Mouse (Mus musculus) limb, embryonic 14.5 days (tissue): Measurements from ENCODE around the gene Zbtb38. TPM values are rescaled to one million over a fixed set of nuclear protein-coding genes. Genes with fewer than 3 reads are reported as not detected.
"Not testable (repeated sequence)": the region's sequence is repeated elsewhere in the genome, so short reads cannot be mapped to it uniquely, and the experiment has no call there.

Source experiments
- ATAC-seq: fragments of 200-750 bp; cut with Nextera tagmentation; 2 replicates; pipeline ENCODE4 v1.8.0; 2017; ENCODE audit warnings: low read depth, moderate number of reproducible peaks, moderate TSS enrichment; ENCODE audit not compliant: low FRiP score
- DNase-seq: peaks from one replicate; pipeline ENCODE4 v3.0.0-alpha.2; 2015; ENCODE audit warnings: low spot score
- H3K27ac ChIP-seq: fragments of 300-500 bp; sonication (generic); replicated peaks from 2 replicates; pipeline ENCODE4 v1.5.1; 2014; ENCODE audit warnings: low read depth, mild to moderate bottlenecking, low read length, moderate library complexity, mixed read lengths
- H3K27me3 ChIP-seq: fragments of 300-500 bp; sonication (generic); 2 replicates; pipeline ENCODE4 v1.6.1; 2014; ENCODE audit warnings: low read length, mixed read lengths; ENCODE audit not compliant: control insufficient read depth, insufficient read depth
- H3K36me3 ChIP-seq: fragments of 300-500 bp; sonication (generic); 2 replicates; pipeline ENCODE4 v1.6.1; 2014; ENCODE audit warnings: mild to moderate bottlenecking, low read length, moderate library complexity, mixed read lengths; ENCODE audit not compliant: control insufficient read depth, insufficient read depth
- H3K4me1 ChIP-seq: fragments of 300-500 bp; sonication (generic); 2 replicates; pipeline ENCODE4 v1.6.1; 2014; ENCODE audit warnings: antibody characterized with exemption, low read length, mixed read lengths; ENCODE audit not compliant: control insufficient read depth, insufficient read depth
- H3K4me2 ChIP-seq: fragments of 300-500 bp; sonication (generic); replicated peaks from 2 replicates; pipeline ENCODE4 v1.6.1; 2014; ENCODE audit warnings: low read depth, mild to moderate bottlenecking, low read length, moderate library complexity; ENCODE audit not compliant: severe bottlenecking
- H3K4me3 ChIP-seq: fragments of 300-500 bp; sonication (generic); replicated peaks from 2 replicates; pipeline ENCODE4 v1.5.1; 2014; ENCODE audit warnings: low read length
- H3K9ac ChIP-seq: fragments of 300-500 bp; sonication (generic); 2 replicates; pipeline ENCODE4 v1.6.1; 2014; ENCODE audit warnings: mild to moderate bottlenecking, low read depth, low read length, moderate library complexity; ENCODE audit not compliant: severe bottlenecking
- H3K9me3 ChIP-seq: fragments of 300-500 bp; sonication (generic); 2 replicates; pipeline ENCODE4 v1.6.1; 2016; ENCODE audit warnings: low read length; ENCODE audit not compliant: control insufficient read depth
- POLR2A ChIP-seq: fragments of 200-500 bp; IDR thresholded peaks from 2 replicates; pipeline ENCODE4 v1.8.0; 2012; ENCODE audit warnings: inconsistent platforms, mild to moderate bottlenecking, moderate library complexity, borderline replicate concordance; ENCODE audit not compliant: insufficient read depth, insufficient read length; ENCODE audit errors: extremely low read depth
- WGBS: fragments of 180-500 bp; shearing (Covaris S2); extraction: QIAGEN DNeasy Blood & Tissue Kit; methylation state at CpG from one replicate; pipeline ENCODE4 v1.1.7; 2014; 5-methylcytosine and 5-hydroxymethylcytosine counted together
- polyA plus RNA-seq, 2 experiments: library from polyadenylated mRNA; depleted of rRNA in 1 of 2; stranded (reverse) in 1 of 2; unstranded in 1 of 2; fragments of >200 nt; fragmentation: Nextera tagmentation in 1 of 2; extraction: Ambion mirVana in 1 of 2; gene quantifications; 2 replicates each; pipeline versions ENCODE4 v1.2.1 to v1.2.3; 2012 to 2014

Gene Zbtb38
- polyA plus RNA-seq, 2 experiments: 2.8 to 14.9 TPM

- no peak for ATAC-seq
- DNase-seq: no peak
- H3K9ac ChIP-seq: no peak overlapping the region
These were observed 105.8 kb downstream of the Zbtb38 start for GRCm38 (mm10) chr9:96646668-96647295.

GRCm38 (mm10) chr9:96644840-96645239, 107.8 kb downstream of the Zbtb38 start:
- Histone ChIP-seq H3K4me1 (no peaks in the 10 kb centered on the region), H3K27me3 (no peaks in the 10 kb centered on the region), H3K27ac (no peak overlapping the region), H3K9ac (no peak overlapping the region), H3K9me3 (no peaks in the 10 kb centered on the region; the same call in 1 of the 2 replicates), H3K4me2 (no peak overlapping the region), H3K36me3 (no peaks in the 10 kb centered on the region), H3K4me3 (no peak overlapping the region)
- no peak for ATAC-seq
- no peak for TF ChIP-seq POLR2A
- WGBS: 88% methylated on average over 2 of the region's 2 CpGs
- no peak for DNase-seq

More at GRCm38 (mm10) chr9:96646668-96647295, 105.8 kb downstream of the Zbtb38 start:
- Histone ChIP-seq H3K27ac (no peak overlapping the region), H3K9me3 (no peaks in the 10 kb centered on the region; the same call in 1 of the 2 replicates), H3K27me3 (no peaks in the 10 kb centered on the region), H3K36me3 (no peaks in the 10 kb centered on the region), H3K4me1 (no peaks in the 10 kb centered on the region), H3K4me2 (no peak overlapping the region), H3K4me3 (no peak overlapping the region)
- WGBS: 70% methylated on average over 2 of the region's 2 CpGs
- no peak for TF ChIP-seq POLR2A

GRCm38 (mm10) chr9:96644002-96644401, 108.6 kb downstream of the Zbtb38 start:
- H3K27ac ChIP-seq, H3K4me1 ChIP-seq, H3K9me3 ChIP-seq, H3K27me3 ChIP-seq, H3K9ac ChIP-seq, DNase-seq, H3K4me2 ChIP-seq, H3K4me3 ChIP-seq, ATAC-seq, H3K36me3 ChIP-seq: not testable (repeated sequence)
- 94% methylated on average over 3 of the region's 3 CpGs for WGBS

- H3K4me3 ChIP-seq: no peak overlapping the region
- H3K9ac ChIP-seq: no peak overlapping the region
- H3K9me3 ChIP-seq: no peaks in the 10 kb centered on the region; the same call in 1 of the 2 replicates
- H3K4me1 ChIP-seq: no peaks in the 10 kb centered on the region
- no peak for TF ChIP-seq POLR2A
- H3K36me3 ChIP-seq: no peaks in the 10 kb centered on the region
- no peak for ATAC-seq
- DNase-seq: no peak
- 81% methylated on average over 7 of the region's 7 CpGs for WGBS
- no peaks in the 10 kb centered on the region for H3K27me3 ChIP-seq
- H3K27ac ChIP-seq: no peak overlapping the region
- H3K4me2 ChIP-seq: no peak overlapping the region
These were observed 113.2 kb downstream of the Zbtb38 start for GRCm38 (mm10) chr9:96639451-96639850.

- no peak overlapping the region for H3K27ac ChIP-seq
- H3K4me2 ChIP-seq: no peak overlapping the region
- no peak overlapping the region for H3K4me3 ChIP-seq
- H3K27me3 ChIP-seq: no peaks in the 10 kb centered on the region
- 69% methylated on average over 7 of the region's 7 CpGs for WGBS
- TF ChIP-seq POLR2A: no peak
- no peak for DNase-seq
- H3K9ac ChIP-seq: no peak overlapping the region
- H3K36me3 ChIP-seq: no peaks in the 10 kb centered on the region
- H3K9me3 ChIP-seq: no peaks in the 10 kb centered on the region; the same call in 1 of the 2 replicates
- ATAC-seq: no peak
- no peaks in the 10 kb centered on the region for H3K4me1 ChIP-seq
These were observed 114.1 kb downstream of the Zbtb38 start for GRCm38 (mm10) chr9:96638508-96638907.
